Mouse (Mus musculus): ENCODE measurements around the gene Krtap16-3. TPM values are rescaled to one million over a fixed set of nuclear protein-coding genes. Genes with fewer than 3 reads are reported as not detected.

The Krtap16-3 gene
- polyA plus RNA-seq (2015; fragmentation: Illumina TruSeq; extraction: RNeasy Lipid Tissue Mini Kit (QIAGEN cat#74804); ENCODE audit: insufficient read depth, low read depth, low replicate concordance): not detected

GRCm38 (mm10) chr16:88962773-88963172 is at the start of gene Krtap16-3:
Gene Krtap16-3, minus strand, starts transcription at chr16:88962873.

GRCm38 (mm10) chr16:89010659-89011058 is 48.0 kb upstream of the Krtap16-3 start, which contains the start of gene Krtap22-2:
Gene Krtap22-2, minus strand, starts transcription at chr16:89010759.

GRCm38 (mm10) chr16:88932165-88932564 is 30.5 kb downstream of the Krtap16-3 start, which contains the start of gene Krtap19-9b:
Gene Krtap19-9b, minus strand, starts transcription at chr16:88932265.

Other genes with a start within 250 kb of the Krtap16-3 start
- gene Krtap13-1, start 234.0 kb downstream of the Krtap16-3 start, polyA plus RNA-seq (2015; fragmentation: Illumina TruSeq; extraction: RNeasy Lipid Tissue Mini Kit (QIAGEN cat#74804); ENCODE audit: insufficient read depth, low read depth, low replicate concordance): not detected
- not detected for gene Krtap13, start 211.2 kb downstream of the Krtap16-3 start, polyA plus RNA-seq (2015; fragmentation: Illumina TruSeq; extraction: RNeasy Lipid Tissue Mini Kit (QIAGEN cat#74804); ENCODE audit: insufficient read depth, low read depth, low replicate concordance)
- gene 2310034C09Rik, start 204.0 kb downstream of the Krtap16-3 start, polyA plus RNA-seq (2015; fragmentation: Illumina TruSeq; extraction: RNeasy Lipid Tissue Mini Kit (QIAGEN cat#74804); ENCODE audit: insufficient read depth, low read depth, low replicate concordance): not detected
- not detected for gene 2310057N15Rik, start 188.7 kb downstream of the Krtap16-3 start, polyA plus RNA-seq (2015; fragmentation: Illumina TruSeq; extraction: RNeasy Lipid Tissue Mini Kit (QIAGEN cat#74804); ENCODE audit: insufficient read depth, low read depth, low replicate concordance)
- not detected for gene Gm5965, start 185.0 kb downstream of the Krtap16-3 start, polyA plus RNA-seq (2015; fragmentation: Illumina TruSeq; extraction: RNeasy Lipid Tissue Mini Kit (QIAGEN cat#74804); ENCODE audit: insufficient read depth, low read depth, low replicate concordance)
- not detected for gene Gm20741, start 150.7 kb downstream of the Krtap16-3 start, polyA plus RNA-seq (2015; fragmentation: Illumina TruSeq; extraction: RNeasy Lipid Tissue Mini Kit (QIAGEN cat#74804); ENCODE audit: insufficient read depth, low read depth, low replicate concordance)
- gene Krtap15, start 142.7 kb downstream of the Krtap16-3 start, polyA plus RNA-seq (2015; fragmentation: Illumina TruSeq; extraction: RNeasy Lipid Tissue Mini Kit (QIAGEN cat#74804); ENCODE audit: insufficient read depth, low read depth, low replicate concordance): not detected
- gene Krtap14, start 136.7 kb downstream of the Krtap16-3 start, polyA plus RNA-seq (2015; fragmentation: Illumina TruSeq; extraction: RNeasy Lipid Tissue Mini Kit (QIAGEN cat#74804); ENCODE audit: insufficient read depth, low read depth, low replicate concordance): not detected
- gene Krtap19-1, start 93.5 kb downstream of the Krtap16-3 start, polyA plus RNA-seq (2015; fragmentation: Illumina TruSeq; extraction: RNeasy Lipid Tissue Mini Kit (QIAGEN cat#74804); ENCODE audit: insufficient read depth, low read depth, low replicate concordance): not detected
- gene Krtap19-2, start 88.6 kb downstream of the Krtap16-3 start, polyA plus RNA-seq (2015; fragmentation: Illumina TruSeq; extraction: RNeasy Lipid Tissue Mini Kit (QIAGEN cat#74804); ENCODE audit: insufficient read depth, low read depth, low replicate concordance): not detected
- gene Krtap19-3, start 84.8 kb downstream of the Krtap16-3 start, polyA plus RNA-seq (2015; fragmentation: Illumina TruSeq; extraction: RNeasy Lipid Tissue Mini Kit (QIAGEN cat#74804); ENCODE audit: insufficient read depth, low read depth, low replicate concordance): not detected
- not detected for gene Krtap19-4, start 77.8 kb downstream of the Krtap16-3 start, polyA plus RNA-seq (2015; fragmentation: Illumina TruSeq; extraction: RNeasy Lipid Tissue Mini Kit (QIAGEN cat#74804); ENCODE audit: insufficient read depth, low read depth, low replicate concordance)
- not detected for gene Krtap19-5, start 66.4 kb downstream of the Krtap16-3 start, polyA plus RNA-seq (2015; fragmentation: Illumina TruSeq; extraction: RNeasy Lipid Tissue Mini Kit (QIAGEN cat#74804); ENCODE audit: insufficient read depth, low read depth, low replicate concordance)
- not detected for gene Krtap19-9b, start 30.6 kb downstream of the Krtap16-3 start, polyA plus RNA-seq (2015; fragmentation: Illumina TruSeq; extraction: RNeasy Lipid Tissue Mini Kit (QIAGEN cat#74804); ENCODE audit: insufficient read depth, low read depth, low replicate concordance)
- gene Krtap22-2, start 47.9 kb upstream of the Krtap16-3 start, polyA plus RNA-seq (2015; fragmentation: Illumina TruSeq; extraction: RNeasy Lipid Tissue Mini Kit (QIAGEN cat#74804); ENCODE audit: insufficient read depth, low read depth, low replicate concordance): not detected
- gene Gm10229, start 52.4 kb upstream of the Krtap16-3 start, polyA plus RNA-seq (2015; fragmentation: Illumina TruSeq; extraction: RNeasy Lipid Tissue Mini Kit (QIAGEN cat#74804); ENCODE audit: insufficient read depth, low read depth, low replicate concordance): not detected
- not detected for gene Krtap6-1, start 68.8 kb upstream of the Krtap16-3 start, polyA plus RNA-seq (2015; fragmentation: Illumina TruSeq; extraction: RNeasy Lipid Tissue Mini Kit (QIAGEN cat#74804); ENCODE audit: insufficient read depth, low read depth, low replicate concordance)
- not detected for gene Gm10228, start 78.6 kb upstream of the Krtap16-3 start, polyA plus RNA-seq (2015; fragmentation: Illumina TruSeq; extraction: RNeasy Lipid Tissue Mini Kit (QIAGEN cat#74804); ENCODE audit: insufficient read depth, low read depth, low replicate concordance)
- not detected for gene Krtap6-5, start 85.0 kb upstream of the Krtap16-3 start, polyA plus RNA-seq (2015; fragmentation: Illumina TruSeq; extraction: RNeasy Lipid Tissue Mini Kit (QIAGEN cat#74804); ENCODE audit: insufficient read depth, low read depth, low replicate concordance)
- not detected for gene 1110025L11Rik, start 101.1 kb upstream of the Krtap16-3 start, polyA plus RNA-seq (2015; fragmentation: Illumina TruSeq; extraction: RNeasy Lipid Tissue Mini Kit (QIAGEN cat#74804); ENCODE audit: insufficient read depth, low read depth, low replicate concordance)
- gene Krtap6-3, start 121.1 kb upstream of the Krtap16-3 start, polyA plus RNA-seq (2015; fragmentation: Illumina TruSeq; extraction: RNeasy Lipid Tissue Mini Kit (QIAGEN cat#74804); ENCODE audit: insufficient read depth, low read depth, low replicate concordance): not detected
- gene Gm6358, start 178.0 kb upstream of the Krtap16-3 start, polyA plus RNA-seq (2015; fragmentation: Illumina TruSeq; extraction: RNeasy Lipid Tissue Mini Kit (QIAGEN cat#74804); ENCODE audit: insufficient read depth, low read depth, low replicate concordance): not detected
- gene Gm10061, start 188.2 kb upstream of the Krtap16-3 start, polyA plus RNA-seq (2015; fragmentation: Illumina TruSeq; extraction: RNeasy Lipid Tissue Mini Kit (QIAGEN cat#74804); ENCODE audit: insufficient read depth, low read depth, low replicate concordance): not detected
- not detected for gene Gm9789, start 195.1 kb upstream of the Krtap16-3 start, polyA plus RNA-seq (2015; fragmentation: Illumina TruSeq; extraction: RNeasy Lipid Tissue Mini Kit (QIAGEN cat#74804); ENCODE audit: insufficient read depth, low read depth, low replicate concordance)
- not detected for gene Gm7735, start 206.6 kb upstream of the Krtap16-3 start, polyA plus RNA-seq (2015; fragmentation: Illumina TruSeq; extraction: RNeasy Lipid Tissue Mini Kit (QIAGEN cat#74804); ENCODE audit: insufficient read depth, low read depth, low replicate concordance)
- not detected for gene 1110057P08Rik, start 211.9 kb upstream of the Krtap16-3 start, polyA plus RNA-seq (2015; fragmentation: Illumina TruSeq; extraction: RNeasy Lipid Tissue Mini Kit (QIAGEN cat#74804); ENCODE audit: insufficient read depth, low read depth, low replicate concordance)
- gene Krtap20-2, start 243.0 kb upstream of the Krtap16-3 start, polyA plus RNA-seq (2015; fragmentation: Illumina TruSeq; extraction: RNeasy Lipid Tissue Mini Kit (QIAGEN cat#74804); ENCODE audit: insufficient read depth, low read depth, low replicate concordance): not detected

All from pancreas, adult 10 weeks (tissue).